Mouse (Mus musculus) cerebellum, postnatal 10 days (tissue): ENCODE results near the gene Prdm15.

Source experiments
- DNase-seq, 2 experiments: peaks; one replicate each; pipeline ENCODE4 v3.0.0; 2021; ENCODE audit warnings: mixed read lengths in 2 of 2

Gene Prdm15

GRCm38 (mm10) chr16:97817414-97817813 is 34.2 kb downstream of the Prdm15 start:
- DNase-seq: no peak

- no peak for DNase-seq
Measured at GRCm38 (mm10) chr16:97815269-97815668, 36.4 kb downstream of the Prdm15 start.

GRCm38 (mm10) chr16:97814060-97814459 is 37.6 kb downstream of the Prdm15 start:
- no peak for DNase-seq

- DNase-seq: no peak
Measured at GRCm38 (mm10) chr16:97808881-97809280, 42.8 kb downstream of the Prdm15 start.

- no peak for DNase-seq
Measured at GRCm38 (mm10) chr16:97805646-97806045, 46.0 kb downstream of the Prdm15 start.

DNA sequence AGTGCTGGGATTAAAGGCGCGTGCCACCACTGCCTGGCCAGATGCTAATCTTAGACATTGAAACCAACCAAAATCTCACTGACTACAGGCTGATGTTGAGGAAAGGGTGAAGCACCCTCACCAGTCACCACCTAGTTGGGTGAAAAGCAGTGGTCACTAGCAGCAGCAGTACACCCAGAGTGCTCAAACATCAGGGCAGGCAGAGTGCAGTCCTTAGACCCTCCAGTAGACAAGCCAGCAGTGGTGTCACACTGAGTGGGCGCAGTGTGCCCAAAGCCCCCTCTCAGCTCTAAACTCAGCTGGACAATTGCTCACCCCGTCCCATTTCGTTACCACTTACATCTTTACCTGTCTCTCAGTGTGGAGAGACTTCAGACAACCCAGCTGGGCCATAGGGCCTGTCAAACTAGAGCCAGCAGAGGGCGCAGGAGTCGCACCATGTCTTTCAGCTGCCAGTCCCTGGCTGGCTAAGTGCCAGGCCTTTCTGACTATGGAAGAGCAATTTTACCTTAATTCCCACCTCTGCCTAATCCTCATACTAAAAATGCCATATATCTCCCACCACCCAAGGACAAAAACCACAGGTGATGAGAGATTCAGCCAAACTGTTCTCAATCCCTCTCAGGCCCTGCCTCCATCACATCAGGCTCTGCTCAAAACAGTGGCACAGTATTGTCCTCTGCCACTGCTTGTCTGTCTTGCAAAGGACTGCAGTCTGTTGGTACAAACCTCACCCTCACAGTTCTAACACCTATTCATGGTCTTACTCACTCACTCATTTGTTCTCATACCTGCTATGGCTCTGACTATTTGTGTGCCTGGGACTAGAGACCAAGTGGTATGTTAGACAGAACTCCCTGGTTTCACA is 46.7 kb downstream of the Prdm15 start:
- peak; percentile 93 to 96 for DNase-seq

- no peak for DNase-seq
Measured at GRCm38 (mm10) chr16:97797950-97798869, 53.4 kb downstream of the Prdm15 start.

DNA sequence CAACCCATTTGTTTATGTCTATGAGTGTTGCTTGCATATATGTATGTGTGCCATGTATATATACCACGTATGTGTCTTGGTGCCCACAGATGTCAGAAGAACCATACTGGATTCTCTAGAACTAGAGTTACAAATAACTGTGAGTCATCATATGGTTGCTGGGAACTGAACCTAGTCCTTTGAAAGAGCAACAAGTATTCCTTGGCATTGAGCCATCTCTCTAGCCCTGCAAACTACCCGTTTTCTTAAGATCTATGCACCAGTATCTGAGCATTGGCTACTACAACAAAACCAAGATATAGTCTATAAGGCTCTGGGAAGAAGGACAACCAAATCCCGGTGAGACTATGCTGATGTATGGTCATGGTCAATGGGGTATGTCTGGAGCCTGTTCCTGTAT is 54.4 kb downstream of the Prdm15 start:
- no peak for DNase-seq

DNA sequence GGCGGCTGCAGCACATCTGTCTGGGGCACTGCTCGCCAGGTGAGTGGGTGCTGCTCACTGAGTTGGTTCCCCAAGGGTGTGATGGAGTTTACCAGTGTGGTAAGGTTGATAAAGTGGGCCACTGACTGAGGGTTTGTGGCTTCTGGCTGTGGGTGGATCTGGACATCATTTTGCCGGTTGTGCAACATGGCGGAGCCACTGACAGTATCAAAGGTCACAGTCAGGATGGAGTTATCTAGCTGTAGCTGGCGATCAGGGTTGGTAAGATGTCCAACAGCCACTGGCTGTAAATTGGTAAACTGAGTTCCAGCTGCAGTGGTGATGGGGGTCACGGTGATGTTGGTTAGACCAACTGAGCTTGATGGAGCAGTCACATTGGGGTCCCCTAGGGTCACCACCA is 57.4 kb downstream of the Prdm15 start:
- DNase-seq: no peak

DNA sequence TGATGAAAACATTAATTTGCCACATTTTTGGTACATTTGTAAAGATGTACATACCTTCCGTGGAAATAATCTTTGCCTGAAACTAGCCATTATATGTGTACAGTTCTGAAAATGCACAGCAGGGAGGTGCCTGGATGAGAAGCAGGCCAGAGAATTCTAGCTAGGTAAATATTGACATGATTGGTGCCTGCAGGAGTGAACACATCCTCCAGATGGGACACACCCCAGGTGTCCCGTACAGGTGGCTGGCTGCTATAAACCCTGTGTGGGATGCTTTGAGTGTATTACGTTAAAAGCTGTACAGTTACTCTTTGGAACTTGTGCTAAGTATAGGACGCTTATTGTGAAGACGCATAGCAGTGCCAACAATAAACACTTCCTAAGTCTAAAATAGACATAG is 68.6 kb downstream of the Prdm15 start:
- no peak for DNase-seq

DNA sequence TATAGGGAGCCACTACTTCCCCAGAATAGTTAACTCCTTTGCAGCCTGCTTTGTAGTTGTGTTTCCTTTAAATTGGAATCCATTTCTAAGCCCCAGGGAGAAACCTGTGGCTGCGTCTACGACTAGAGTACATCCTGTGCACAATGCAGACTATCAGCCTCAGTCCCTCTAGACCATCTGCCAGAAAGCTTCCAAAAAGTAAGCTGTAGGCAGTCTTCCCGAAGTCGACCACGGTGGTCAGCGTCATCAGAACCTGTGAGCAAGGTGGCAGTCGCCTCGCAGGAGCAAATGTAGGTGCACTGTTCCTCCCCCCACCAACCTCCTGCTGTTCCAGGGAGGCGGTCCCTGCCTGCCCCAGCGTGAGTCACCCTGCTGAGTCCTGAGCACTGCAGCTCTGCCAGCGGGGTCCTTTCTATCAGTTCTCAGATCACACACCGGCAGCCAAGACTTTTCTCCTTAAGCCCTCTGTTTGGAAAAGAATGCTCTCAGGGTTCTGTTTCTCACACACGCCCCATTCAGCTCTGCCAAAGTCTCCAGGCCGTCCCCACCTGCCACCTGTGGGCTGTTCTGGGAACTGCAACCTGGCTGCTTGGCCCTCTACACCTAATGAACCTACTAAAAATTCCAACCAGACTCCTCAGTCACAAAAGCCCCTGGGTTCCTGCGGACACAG is 73.2 kb downstream of the Prdm15 start:
- peak; percentile 93 to 95 for DNase-seq

DNA sequence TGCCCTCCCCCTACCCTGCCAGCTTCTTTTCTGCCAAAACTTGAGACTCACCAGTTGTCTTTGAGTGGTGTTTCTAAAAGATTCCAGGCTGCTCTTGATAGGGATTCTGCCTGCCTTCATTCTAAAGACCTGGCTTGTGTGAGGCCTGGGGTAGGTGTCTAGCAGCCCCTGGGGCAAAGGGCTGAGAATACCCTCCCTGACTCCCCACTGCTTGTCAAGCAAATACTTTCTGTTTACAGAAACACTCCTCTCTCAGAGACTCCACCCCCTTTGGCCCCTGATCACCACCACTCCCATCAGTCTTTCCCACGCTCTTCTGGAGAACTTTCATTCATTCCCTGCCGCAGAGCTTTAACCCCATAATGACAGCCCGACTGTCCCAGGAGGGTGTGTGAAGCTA is 85.1 kb downstream of the Prdm15 start:
- no peak for DNase-seq

DNA sequence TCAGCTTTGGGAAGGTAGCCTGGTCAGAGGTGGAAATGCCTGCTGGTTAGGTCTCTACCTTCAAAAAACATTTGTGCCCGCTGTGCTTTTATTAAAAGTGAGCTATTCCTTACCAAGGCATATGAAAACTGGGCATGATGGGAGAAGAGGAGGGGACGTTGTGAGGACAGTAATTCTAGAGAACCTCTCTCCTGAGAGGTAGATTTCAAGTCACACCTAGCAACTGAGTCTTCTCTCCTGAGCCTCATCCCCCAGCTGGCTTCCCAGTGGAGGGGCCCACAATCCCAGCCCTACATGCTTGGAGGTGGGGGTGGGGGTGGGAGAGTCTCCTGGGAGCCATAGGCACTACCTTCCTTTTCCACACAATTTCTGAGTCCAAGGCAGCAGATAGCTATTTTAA is 87.0 kb downstream of the Prdm15 start:
- DNase-seq: no peak

- DNase-seq: no peak
Measured at GRCm38 (mm10) chr16:97763990-97764340, 87.7 kb downstream of the Prdm15 start.

- DNase-seq: peak; percentile 31 to 42
Measured at GRCm38 (mm10) chr16:97763061-97763989, 88.3 kb downstream of the Prdm15 start, which contains the start of gene Ripk4. Gene Ripk4, minus strand, starts transcription at chr16:97763787.

DNA sequence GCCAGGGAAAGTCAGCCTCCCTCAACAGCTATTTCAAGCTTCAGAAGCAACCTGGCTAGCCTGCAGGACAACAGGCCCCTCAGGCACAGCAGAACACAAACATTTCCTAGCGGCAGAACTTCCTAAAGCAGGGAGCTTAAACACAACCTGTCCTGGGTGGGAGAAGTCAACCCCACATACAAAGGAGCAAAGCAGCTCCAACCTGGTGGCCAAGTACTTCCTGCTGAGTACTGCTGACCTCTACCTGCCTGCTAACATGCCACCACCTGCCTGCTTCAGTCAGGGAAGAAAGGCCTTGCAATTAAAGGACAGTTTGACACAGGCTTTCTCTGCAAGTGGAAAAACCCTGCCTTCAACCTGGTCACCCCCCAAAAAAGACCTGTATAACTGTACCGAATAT is 89.9 kb downstream of the Prdm15 start:
- no peak for DNase-seq

- DNase-seq: no peak
Measured at GRCm38 (mm10) chr16:97759681-97760080, 92.0 kb downstream of the Prdm15 start.

DNA sequence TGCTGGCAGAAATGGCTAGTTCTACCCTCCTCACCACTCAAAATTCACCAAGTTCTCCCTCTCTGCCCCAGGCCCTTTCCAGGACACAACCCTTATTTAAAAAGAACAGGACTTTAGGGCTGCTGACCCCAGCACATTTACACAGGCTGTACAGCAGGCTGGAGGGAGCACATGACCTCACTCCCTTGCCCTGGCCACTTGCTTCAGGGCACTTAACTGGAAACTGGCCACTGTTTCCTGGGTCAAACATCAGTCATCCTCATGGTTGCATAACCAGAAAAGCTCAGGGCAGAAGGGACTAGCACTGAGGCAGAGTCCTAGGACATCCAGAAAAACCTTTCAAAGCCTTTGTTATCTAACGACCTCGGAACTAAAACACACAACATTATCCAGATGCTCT is 93.4 kb downstream of the Prdm15 start:
- no peak for DNase-seq

GRCm38 (mm10) chr16:97756460-97756859 is 95.2 kb downstream of the Prdm15 start:
- no peak for DNase-seq

GRCm38 (mm10) chr16:97752316-97752941 is 99.2 kb downstream of the Prdm15 start:
- DNase-seq: no peak

- peak; percentile 14 to 20 for DNase-seq
Measured at GRCm38 (mm10) chr16:97751884-97752283, 99.8 kb downstream of the Prdm15 start.

DNA sequence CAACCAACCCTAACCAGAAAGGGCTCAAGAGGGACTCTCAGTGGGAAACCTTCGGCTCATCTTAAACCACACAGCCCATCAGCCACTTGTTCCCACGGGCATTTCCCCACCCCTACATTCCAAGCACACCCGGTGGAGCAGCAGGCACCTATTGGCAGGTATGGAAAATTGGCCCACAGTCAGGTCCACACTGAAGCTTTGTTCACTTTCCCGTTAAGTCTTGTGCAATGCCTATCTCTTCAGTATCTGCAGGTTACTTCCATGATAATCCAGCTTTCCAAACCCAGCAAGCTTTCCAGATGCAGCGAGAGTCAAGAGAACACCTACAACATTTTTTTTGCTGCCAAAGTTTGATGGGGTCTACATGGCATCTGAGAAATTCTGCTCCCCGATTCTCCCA is 103.2 kb downstream of the Prdm15 start:
- DNase-seq: no peak
